Mouse (Mus musculus) CD8-positive naive resting alpha-beta T cell, adult 2 months (primary cell): Measurements from ENCODE around the gene Gpc6.

ENCODE experiments used
- DNase-seq, 2 experiments: peaks; one replicate each; pipeline ENCODE4 v3.0.0; 2022; ENCODE audit warnings: low read depth in 2 of 2, low spot score in 2 of 2

Gpc6 gene

DNA sequence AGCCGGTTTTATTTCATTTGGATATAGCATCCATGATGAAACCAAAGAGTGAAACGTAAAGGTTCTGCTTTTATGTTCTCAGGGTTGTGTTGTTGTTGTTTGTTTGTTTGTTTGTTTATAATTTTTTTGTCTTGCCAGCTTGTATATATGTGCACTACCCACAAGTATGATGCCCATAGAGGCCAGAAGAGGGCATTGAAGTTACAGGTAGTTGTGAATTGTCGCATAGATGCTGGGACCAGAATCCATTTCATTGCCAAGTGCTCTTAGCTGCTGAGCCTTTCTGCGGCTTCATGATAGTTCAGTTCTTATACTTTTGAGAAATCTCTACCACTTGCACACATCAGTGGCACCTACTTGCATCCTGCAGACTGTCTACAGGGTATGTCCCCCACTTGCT lies 758.0 kb downstream of the Gpc6 start:
- DNase-seq, result no peak

DNA sequence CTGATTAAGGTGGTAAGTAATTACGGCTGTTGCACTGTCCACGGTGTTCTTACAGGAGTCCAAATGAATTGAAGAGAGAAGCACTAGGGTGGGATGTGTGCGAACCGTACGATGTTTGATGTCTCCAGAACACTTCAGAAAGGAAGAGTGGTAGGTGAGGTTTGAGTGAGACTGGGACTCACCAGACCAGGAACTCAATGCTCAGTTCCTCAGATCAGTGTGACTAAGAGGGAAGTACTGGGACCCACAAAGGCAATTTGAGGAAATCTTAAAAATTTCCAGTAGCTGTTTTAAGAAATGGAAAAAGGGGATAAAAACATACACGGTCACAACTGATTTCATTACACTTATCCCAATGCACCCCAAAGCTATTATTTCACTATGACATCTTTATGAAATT lies 764.7 kb downstream of the Gpc6 start:
- no peak for DNase-seq

DNA sequence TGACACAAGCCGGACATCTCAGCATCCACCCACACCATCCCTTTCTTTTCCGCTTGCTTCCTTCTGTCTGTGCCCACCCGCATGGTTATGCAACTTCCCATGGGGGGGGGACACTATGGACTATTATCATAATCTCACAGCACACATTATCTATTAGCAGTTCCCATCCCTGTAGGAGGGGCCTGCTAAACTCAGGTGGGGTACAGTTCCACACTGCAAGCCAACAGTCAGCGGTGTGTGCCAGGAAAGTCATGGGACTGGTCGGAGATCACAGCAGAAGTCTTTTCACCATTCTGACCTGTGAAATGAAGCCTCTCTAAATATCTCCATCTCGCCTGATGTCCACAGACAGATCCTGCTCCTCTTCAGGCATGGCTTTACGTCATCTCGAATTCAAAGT lies 770.5 kb downstream of the Gpc6 start:
- no peak for DNase-seq

DNA sequence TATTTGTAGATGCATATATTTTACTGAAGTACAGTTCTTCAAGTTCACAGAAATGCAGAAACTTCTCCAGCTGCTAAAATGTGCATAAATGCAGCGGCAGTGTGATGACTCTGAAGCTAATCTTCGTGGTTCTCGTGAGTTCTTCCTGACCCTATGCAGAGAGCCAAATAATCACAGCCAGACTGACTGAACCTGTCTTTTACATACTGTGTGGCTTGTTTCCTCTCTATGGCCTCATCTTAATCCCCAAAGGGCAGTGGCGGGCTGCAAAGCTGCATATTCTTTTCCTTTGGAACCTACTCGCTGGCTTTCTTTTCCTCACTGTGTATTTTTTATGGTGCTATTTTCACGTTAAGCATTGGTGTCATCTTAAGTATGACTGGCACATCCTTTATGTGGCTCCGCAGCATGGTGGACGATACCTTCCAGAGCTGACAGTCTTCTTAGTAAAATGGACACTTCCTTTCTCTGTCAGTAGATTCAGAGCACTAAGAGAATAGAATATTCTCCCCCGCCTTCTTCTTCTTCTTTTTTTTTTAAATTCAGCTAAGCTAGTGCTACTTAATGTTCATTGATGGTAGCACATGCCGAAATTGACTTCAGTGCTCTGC lies 775.7 kb downstream of the Gpc6 start:
- no peak for DNase-seq

DNA sequence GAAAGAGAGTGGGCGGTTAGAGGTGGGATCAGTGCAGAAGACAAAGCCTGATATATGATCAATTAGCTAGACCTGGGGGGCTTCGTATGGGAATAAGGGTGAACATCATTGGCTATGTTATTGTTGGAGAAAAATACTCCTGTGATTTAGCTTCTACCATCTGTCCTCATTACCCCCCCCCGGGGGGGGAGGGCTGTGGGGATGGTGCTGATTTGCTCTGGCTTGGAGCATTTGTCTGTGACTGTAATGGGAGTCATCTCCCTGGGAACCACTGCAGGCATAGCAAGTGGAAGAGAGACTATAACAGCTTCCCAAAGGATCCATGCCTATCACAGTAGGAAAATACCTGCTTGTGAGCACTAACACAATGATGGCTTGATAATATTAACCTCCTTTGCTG lies 783.7 kb downstream of the Gpc6 start:
- DNase-seq, result no peak

DNA sequence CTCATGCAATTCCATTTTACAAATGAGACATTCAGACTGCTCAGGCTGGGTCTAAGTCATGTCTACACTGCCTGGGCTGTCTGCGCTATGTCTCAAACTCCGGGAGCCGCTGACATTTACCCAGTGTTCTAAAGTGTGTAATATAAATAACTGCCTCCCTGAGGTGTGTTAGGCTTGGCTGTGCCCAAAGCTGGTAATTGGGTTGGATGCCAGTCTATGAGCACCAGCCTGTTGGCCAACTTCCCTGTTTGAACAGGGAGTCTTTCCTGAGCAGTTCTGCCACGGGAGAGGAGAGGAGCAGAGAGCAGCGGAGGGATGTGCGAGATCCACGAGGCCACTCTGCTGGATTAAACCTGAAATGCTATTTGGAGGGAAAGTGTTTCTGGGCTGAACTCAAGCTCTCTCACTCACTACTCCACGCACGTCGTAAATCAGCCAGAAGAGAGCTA lies 785.4 kb downstream of the Gpc6 start:
- DNase-seq, result no peak

DNA sequence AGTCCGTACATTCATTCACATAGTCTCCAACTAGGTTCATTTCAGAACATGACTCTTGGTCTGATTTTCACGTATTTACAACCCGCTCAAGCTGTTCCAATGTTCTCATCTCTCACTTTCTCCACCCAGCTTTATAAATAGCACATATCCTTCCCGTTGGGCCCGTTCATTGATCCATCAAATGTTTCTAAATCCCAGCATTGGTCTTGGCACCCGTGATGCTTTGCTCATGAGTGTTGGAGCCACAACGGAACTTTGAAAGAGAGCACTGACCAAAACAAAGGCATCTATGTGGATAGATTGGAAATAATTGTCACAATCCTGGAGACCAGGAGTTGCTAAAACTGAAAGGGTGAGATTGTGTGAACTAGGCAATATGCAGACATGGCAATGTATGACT lies 787.2 kb downstream of the Gpc6 start:
- DNase-seq, result no peak

DNA sequence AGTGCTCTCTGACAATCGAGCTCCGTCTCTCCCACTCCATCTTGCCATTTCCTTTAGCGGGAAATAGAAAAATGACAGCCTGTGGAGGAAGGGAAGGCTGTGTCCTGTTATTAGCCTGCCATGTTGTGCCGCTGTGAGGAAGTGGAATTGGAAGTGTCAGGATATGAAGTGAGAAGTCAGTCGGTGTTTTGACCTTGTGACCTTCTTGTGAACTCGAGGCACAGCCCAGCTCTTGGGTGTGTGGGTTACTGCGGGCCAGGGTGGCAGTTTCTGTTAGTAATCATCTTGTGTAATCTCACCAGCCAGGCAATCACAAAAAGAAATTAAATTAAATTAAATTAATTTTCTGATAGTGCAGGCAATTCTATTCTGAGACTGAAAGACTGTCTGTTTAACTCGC lies 789.0 kb downstream of the Gpc6 start:
- DNase-seq, result no peak

DNA sequence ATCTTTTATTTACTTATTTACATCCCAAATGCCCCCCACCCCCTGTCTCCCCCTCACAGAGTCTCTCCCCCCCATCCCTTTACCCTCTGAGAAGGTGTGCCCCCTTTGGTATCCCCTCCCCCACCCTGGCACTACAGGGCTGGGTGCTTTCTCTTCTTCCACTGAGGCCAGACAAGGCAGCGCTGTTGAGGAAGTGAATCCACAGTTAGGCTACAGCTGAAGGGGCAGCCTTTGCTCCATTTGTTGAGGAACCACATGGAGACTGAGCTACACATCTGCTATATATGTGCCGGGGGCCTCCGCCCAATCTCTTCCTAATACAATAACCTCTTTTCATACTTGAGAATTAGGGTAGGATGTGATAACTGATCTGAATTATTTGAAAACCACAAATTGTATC lies 791.2 kb downstream of the Gpc6 start:
- no peak for DNase-seq

DNA sequence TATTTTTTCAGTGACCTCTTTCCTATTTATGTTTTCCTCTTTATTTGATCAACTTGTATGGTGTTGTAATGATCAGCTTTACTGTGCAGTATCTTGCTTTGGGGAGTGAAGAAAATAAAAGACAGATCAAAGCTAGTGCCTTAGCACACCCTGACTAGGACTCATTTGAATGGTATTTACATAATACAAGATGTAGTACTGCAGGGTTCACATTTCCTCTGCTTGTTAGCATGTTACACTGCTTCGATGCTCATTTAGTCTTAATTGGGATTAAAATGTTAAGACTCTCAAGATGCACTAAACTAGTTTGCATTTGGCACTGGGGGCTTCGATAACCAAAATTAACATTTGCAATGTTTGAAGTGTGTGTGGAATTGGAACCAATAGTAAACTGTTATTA lies 803.6 kb downstream of the Gpc6 start:
- DNase-seq, result no peak

DNA sequence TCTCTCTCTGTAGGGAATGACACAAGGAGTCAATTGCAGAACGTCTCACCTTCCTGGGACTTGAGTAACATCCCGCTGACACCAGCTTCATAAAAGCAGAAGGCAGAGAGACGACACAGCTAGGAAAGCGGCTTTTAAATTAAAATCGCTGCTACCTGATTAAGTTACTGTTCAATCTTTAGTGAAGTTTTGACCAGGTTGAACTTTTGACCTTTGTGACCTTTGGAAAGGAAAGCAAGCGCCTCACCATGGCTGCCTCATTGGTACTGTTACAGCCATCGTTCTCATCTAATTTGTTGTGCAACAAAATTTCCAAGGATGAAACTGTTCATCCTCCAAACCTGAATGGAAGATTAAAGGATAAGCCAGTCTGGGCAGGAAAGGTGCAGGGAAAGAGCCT lies 830.1 kb downstream of the Gpc6 start:
- no peak for DNase-seq

DNA sequence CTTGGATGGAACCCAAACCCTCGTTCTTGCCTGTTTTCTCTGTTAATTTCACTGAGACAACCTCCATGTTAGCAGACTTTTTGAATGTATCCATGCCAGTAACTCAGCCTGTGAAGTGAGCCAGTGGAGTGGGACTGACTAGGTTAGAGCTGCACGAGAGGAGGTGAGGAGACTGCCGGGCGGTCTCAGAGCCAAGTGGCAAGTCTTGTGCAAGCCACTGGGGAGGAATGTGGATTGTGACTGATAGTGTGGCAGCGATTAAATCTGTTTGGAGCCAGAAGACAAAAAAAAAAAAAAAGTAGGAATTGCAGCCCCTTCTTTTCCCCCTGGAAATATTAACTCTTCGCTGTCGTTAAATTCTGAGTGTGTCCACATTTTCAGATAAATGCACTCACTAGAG lies 831.4 kb downstream of the Gpc6 start:
- DNase-seq, result no peak

DNA sequence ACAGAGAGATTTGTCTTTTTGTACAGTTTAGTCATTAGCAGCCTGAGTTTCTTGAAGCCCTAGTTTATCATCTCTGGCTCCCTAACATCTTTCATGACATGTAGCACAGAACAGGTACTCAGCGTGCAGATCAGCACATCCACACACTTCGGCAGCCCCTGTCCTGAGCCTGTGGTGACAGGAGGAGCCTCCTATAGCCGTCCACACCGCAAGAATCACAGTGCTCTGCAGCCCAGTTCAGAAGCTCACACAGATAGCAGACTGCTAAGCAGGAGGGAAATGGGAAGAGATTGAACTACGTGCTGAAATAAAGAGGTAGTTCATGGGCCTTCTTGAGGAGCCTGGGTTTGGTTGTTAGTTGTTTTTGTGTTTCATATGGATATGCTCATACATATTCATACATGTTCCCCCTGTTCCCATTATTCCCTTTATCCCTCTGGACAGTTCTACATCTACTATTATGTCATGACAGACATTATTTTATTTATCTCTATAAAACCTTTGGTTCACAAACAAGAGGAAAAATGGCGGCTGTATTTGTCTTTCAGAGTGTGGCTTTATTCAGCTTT lies 832.8 kb downstream of the Gpc6 start:
- no peak for DNase-seq

DNA sequence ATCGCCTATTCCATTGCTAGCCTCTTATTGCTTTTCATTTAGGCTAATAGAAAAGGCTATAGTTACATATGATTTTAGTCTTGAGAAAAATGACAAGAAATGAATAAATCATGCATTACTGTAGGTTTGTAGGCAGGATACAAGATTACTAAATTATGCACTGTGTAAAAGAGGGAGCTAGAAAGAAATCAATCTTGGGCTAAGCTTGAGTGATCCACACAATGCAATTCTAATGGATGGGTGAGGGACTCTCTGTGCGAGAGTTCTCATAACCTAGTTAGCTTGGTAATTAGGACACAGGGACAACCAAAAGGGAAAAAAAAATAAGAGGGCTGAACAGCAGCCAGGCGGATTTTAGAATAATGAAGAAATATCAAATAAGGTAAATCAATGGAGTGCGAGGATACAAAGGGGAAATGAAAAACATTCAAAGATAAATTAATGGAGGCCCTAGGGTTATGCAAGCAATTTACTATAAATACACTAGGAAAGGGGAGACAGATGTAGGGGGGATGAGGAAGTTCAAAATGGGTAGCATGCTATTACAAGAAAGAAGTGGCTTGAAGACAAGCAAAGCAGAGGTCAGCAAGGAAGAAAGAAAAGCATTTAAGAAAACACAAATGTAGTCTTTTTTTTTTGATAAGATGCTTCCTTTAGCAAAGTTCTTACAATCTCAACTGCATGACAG lies 835.9 kb downstream of the Gpc6 start:
- no peak for DNase-seq

DNA sequence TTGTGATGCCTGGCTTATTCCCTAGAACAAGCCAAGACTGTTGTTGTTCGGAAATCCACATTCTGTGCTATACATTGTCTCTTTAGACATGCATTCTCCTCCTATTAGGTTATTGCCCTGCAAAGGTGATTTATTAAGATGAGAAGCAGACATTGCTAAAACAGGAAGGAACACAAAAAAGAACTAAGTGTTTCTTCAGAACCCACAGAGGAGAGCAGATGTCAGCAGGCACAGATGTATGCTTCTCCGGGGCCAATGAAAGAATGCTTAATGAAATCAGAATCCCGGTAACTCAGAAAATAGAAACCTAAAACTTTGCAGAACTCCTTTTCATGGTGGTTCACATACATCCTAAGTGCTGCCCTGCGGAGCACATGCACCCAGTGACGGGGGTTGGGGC lies 837.8 kb downstream of the Gpc6 start:
- no peak for DNase-seq

DNA sequence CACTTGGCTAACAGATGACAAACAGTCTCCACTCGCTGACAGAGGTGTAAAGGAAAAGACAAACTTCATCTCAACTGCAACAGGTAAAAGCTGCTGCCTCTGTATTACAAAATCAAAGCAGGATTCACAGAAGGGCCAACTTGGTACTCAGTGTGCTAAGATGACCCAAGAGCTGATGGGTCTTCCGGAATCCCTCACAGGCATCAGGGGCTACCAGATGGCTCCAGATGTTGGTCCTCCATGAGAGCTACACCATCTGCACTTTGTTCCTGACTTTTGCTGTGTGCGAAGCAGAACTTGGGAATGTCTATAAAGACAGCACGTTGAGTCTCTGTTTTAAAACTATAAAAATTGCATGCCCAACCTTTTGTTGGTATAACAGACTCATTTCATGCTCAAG lies 842.7 kb downstream of the Gpc6 start:
- DNase-seq, result no peak

DNA sequence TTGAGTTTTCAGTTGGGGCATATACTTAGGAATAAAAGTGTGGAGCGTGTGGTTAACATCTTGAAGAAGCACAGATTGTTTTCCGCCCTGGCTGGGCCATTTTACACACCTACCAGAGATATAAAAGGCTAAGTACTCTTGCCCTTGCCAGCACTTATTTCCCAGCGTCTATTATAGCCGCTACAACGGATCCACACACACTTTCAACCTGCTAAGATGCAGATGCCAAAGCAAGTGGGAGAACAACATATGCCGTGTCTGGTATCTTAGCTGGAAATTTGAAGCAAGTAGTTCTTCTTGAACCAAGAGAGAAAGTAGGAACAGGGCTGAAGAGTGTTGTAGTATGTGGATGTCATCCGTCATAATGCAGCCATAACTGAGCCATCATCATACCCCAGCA lies 843.6 kb downstream of the Gpc6 start:
- DNase-seq, result no peak

DNA sequence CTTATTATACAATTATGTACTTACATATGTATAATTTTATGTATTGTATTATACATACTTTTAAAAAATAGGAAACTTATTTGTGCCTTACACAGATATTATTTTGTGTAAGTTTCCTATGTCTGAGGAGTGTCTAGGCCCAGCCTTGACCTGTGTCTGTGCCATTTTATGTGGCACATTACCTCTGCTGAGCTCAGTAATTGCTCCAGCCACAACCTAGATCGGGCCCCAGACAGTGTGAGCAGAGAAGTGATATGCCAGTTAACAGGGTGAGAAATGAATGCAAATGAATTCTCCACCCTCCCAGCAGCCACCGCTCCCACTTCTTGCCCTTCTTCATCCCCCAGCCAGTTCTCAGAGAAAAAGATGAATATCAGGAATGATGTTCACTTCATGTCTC lies 848.3 kb downstream of the Gpc6 start:
- DNase-seq, result no peak

DNA sequence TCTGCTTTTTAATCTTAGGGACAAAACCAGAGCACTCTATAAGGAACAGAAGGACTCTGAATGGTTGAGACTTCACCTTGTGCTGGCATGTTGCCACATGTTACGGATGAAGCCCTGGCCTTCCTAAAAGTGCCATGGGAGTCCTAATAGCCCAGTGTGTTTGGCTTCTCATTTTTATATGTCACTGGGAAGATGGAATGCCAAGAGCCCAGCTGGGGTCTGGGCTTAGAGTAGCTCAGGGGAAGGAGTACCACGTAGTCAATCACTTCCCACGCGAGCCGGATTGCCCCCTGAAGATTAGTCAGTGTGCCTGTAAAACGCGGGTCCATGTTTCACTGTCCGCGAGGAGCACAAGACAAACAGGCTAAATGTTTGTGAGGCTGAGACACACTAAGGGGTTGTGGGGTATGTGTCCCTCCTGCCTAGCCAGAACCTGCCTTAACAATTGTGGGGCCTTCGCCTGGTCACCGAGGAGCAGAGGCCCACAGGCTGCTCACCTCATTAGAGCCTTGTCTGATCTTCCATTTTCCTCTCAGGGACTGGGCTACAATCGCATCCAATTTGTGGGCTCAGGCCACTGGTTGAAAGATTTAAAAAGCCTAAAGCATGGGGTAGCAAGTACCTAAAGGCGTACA lies 852.9 kb downstream of the Gpc6 start:
- DNase-seq, result no peak

DNA sequence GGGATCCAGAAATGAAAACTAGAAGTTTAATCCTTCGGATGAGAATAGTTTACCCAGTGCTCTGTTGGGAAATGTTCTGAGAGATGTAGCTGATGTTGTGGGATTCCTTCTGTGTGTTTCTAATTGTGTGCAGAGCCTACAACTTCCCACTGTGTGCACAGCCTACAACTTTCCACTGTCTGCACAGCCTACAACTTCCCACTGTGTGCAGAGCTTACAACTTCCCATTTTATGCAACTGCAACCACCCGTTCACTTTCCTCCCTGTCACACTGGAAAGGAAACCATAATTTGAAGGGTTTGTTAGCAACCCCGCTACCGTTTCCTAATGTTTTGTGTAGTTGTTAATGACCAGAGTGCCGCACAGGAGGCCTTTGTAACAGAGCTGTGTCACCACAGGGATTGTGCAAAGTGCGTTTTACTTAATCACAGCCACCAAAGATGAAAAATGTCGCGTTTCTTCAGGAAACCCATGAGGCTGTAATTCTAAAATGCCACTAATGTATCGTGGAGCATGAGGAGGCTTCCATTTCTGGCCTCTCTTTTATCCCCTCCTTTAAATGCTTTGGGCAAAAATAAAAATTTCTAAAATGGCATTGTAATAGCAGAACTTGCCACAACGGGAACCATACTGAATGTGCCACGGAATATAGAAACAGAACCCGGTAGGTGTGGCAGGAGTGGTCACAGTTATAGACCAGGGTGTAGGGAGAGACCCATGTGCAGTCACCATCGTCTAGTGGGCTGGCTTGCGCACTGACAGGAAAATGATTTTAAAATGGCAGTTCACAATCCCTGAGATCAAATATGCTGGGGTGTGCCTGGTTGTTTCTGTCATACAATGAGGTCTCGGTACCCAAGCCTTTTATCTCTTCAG lies 853.7 kb downstream of the Gpc6 start:
- no peak for DNase-seq

DNA sequence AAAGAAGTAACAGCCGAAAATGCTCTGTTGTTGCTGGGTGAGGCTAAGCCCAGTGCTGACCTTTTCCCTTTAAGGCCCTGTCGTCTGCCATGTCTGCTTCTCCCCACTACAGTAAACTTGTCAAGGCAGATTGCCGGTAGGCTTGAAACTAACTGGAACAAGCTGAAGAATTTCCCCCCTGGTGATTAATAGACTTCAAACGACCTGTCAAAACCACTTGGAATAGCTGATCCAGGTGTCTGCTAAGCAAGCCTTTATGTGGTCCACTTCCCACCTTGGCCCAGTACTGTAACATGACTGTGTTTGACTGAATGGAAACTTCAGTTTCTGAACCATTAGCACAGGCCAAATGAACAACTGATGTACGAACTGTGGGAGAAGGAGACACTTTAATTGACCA lies 856.6 kb downstream of the Gpc6 start:
- no peak for DNase-seq
